Mouse (Mus musculus): Measurements from ENCODE around the gene Fam193b.

Gene Fam193b

DNA sequence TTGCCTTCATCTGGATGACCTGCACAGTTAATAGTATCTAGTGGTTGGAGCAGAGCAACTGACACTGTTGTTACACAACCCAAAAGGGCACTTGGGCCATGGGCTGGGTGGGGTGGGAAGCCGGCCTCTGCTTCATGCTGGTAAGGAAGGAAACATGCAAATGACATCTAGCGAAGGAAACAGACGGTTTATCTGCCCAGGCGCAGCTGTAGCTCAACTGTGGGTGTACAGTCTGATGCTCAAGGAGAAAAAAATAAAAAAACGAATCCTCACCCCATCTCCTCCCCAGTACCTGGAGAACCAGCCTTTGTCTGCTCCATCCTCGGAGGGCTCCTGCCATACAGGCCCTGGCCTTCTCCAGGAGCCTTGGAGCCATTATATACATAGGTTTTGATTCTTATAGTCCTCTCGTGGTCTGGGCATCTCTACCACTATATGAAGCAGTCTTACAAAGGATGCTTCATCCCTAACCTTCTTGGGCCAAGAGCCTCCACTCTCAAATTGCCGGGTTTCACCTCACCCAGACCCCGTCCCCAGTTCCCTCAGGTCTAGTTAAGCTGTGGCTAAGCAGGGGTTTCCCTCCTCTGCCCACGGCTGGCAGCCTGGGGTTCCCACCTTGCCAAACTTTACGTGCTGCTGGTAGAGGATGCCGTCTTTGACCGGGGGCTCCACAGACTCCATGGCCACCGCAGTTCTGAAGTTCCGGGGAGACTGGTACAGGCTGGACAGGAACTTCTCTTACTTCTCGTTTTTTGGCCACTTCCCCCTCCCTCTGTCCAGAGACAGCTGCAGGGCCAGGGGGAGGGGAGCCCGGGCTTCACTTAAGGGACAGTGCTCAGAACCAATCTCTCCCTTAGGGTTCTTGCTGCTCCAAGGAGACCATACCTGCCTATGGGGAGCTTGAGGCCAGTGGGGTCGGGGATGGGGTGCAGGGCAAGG lies 42.8 kb downstream of the Fam193b start:
- DNase-seq (ENCODE audit: low read depth, low spot score): no peak

DNA sequence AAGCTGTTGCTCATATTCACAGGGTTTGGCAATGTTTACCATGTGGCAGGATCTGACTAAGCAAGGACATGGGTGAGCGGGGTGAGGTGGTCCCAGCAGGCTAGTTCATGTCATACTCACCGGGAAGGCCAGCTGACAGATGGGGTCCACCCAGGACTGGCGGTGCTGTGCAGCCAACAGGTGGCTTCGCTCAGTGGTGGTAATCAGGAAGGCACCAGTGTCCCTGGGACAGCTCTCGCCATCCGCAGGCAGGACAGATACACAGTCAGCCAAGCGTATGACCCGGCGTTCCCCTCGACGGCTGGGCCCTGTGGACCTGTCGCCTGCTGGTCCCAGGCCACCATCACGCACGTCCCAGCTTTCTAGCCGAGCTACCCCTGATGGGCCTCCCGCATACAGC lies 43.7 kb downstream of the Fam193b start:
- no peak for DNase-seq (ENCODE audit: low read depth, low spot score)

DNA sequence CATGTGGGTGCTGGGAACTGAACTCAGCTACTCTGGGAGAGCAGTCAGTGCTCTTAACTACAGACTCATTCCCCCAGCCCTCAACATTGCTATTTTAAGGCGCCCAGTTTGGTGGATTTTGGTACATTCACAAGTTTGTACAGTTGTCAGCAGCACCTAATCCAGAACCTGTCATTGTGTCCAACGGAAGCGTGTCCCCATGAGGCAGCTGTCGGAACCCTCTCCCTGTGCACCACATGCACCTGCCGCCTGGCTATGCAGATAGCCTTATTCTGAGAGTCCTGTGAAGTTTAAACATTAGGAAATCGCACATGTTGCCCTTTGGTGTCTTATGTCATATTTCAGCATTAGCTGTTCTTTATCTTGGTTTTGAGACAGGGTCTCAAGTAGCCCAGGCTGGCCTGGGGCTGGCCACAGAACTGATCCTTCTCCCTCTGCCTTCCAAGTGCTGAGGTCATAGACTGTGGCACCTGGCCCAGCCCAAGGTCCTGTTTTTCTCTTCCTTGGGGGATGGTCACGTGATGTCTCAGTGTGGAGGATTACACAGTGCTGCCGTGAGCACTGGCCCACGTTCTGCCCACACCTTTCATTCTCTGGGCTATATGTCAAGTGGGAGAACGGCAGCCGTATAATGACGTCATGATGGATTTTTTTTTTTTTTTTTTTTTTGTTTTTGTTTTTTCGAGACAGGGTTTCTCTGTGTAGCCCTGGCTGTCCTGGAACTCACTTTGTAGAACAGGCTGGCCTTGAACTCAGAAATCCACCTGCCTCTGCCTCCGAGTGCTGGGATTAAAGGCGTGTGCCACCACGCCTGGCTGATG lies 45.0 kb downstream of the Fam193b start:
- no peak for DNase-seq (ENCODE audit: low read depth, low spot score)

DNA sequence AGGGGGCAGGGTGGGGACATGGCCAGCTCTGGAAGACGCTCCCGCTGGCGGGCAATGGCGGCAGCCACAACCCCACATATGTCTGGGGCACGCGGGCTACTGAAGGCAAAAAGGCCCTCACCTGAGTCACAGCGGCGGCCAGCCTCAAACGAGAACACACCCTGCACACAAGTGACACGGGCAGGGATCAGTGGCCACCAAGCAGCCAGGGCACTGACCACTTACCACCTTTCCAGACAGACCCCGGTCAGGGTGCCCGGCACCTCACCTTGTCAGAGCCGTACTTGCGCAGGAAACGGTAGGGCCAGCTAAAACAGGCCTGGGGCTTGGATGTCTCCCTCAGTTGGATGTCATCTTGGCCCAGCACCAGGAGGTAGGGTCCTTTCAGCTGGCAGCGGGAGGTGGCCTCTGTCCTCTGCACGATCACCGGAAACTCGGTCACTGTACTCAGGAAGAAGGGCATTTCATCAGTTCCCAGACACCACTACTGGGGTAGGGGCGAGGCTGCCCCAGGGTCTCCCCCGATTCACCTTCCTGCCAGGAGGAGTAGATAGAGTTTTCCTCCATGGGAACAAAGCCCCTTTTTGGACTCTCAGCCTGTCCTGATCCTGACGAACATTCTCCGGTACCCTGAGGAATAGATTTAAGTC lies 46.8 kb downstream of the Fam193b start:
- DNase-seq (ENCODE audit: low read depth, low spot score): no peak

DNA sequence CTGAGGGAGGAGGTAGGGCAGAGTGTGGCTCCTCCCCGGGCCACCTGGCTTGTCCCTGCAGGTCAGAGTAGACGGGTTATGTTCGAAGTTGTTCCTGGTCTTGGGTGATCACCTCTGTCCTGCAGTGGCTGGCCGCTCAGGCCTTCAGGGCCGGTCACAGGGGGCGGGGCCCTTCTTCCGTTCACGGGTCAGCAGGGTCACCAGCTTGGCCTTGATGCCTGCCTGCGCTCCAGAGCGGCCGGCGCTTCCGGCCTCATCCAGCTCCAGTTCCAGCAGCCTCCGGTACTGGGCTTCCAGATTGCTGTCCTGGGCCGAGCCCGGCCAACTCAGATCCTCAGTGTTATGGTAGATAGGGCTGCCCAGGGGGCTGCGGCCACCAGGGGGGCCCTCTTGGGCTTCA lies 47.6 kb downstream of the Fam193b start:
- DNase-seq (ENCODE audit: low read depth, low spot score): no peak

GRCm38 (mm10) chr13:55522730-55523129 lies 48.2 kb downstream of the Fam193b start:
- no peak for DNase-seq (ENCODE audit: low read depth, low spot score)

DNA sequence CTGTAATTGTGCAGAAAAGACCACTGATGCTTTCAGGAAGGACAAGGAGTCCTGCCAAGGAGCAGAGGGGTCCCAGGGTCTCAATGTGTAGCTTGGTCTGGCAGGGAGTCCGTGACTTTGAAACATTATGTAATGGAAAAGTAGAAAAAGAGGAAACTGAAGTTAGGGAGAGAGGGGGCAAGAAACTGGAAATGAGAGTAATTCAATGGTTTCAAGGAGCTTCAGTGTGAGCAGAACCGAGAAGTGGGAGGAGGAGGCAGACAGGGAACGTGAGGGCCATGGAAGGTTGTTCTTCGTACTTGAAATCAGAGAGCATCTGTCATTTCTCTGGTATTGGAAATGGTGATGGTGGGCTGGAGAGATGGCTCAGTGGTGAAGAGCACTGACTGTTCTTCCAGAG lies 51.3 kb downstream of the Fam193b start:
- DNase-seq (ENCODE audit: low read depth, low spot score): no peak

DNA sequence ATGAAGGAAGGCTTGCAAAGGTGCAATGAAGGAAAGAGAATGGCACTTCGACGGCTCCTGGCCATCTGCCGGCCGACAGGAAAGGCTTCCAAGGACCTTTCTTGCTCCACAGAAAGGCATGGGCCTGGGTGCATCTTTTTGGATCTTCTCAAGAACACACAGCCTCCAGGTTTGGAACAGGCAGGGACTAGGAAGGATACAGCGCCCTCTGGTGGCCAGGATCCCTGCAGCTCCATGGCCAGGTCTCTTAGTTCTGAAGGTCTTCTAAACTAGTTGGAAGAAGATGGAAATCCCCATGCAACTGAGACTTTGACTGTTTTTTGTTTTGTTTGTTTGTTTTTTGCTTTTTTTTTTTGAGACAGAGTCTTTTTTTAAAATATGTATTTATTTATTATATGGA lies 54.0 kb downstream of the Fam193b start:
- peak; percentile 60 for DNase-seq (ENCODE audit: low read depth, low spot score)

- DNase-seq (ENCODE audit: low read depth, low spot score): no peak
Measured at GRCm38 (mm10) chr13:55513828-55514227, 57.1 kb downstream of the Fam193b start.

- peak; percentile 74 for DNase-seq (ENCODE audit: low read depth, low spot score)
Measured at GRCm38 (mm10) chr13:55513111-55513748, 57.7 kb downstream of the Fam193b start, which contains the start of gene Pdlim7. Gene Pdlim7 (minus strand): TSS chr13:55513676.

- DNase-seq (ENCODE audit: low read depth, low spot score): no peak
Measured at GRCm38 (mm10) chr13:55512379-55513031, 58.4 kb downstream of the Fam193b start.

GRCm38 (mm10) chr13:55511492-55511861 lies 59.4 kb downstream of the Fam193b start:
- no peak for DNase-seq (ENCODE audit: low read depth, low spot score)

DNA sequence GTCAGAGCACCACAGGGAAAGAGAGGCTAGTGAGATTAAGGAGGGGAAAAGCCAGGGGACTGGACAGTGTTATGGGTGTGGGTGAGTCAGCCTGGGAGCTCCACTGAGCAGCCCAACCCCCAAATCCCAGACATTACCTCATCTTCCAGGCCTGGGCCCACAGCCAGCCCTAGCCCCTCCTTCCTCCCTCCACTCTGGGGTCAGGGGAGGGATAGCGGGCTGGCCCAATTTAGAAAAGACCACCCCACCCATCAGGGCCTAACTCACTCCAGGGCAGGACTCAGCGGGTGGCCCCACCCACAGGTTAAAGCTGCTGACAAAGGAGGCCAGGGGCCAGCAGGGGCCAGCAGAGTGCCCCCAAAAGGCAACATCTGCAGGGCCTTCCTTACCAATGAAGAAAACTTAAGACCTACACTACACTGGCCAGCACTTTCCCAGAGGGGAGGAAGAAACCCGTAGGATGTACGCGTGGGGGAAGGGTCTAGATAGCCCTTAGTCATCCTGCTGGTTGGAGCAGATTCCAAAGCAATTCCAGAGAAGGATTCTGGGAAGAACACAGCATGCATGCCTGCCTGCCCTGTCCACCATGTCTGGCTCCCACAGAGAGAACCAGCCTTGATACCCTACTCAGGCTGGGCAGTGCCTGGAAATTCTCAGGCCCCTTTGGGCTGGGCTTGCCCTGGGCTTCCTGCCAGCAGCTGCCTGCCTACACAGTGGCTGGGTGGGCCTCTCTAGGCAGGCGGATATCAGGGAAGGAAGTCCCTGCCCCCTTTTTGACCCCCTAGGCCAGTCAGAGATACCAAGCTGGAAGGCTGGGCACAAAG lies 60.0 kb downstream of the Fam193b start:
- DNase-seq (ENCODE audit: low read depth, low spot score): no peak

DNA sequence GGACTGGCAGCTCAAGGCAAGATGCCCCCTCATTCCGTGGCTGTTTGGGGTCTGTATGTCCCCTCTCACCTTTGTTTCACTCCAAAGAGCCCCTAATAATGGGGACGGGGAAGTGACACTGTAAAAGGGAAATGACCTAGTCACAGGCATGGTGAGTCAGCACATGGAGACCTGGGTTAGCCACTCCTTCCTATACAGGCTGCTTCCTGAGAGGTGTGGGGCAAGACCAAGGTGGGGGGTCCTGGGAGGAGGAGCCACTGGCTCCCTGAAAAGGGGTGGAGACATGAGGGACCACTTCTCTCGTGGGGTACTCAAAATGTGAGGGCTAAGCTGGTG lies 60.6 kb downstream of the Fam193b start:
- DNase-seq (ENCODE audit: low read depth, low spot score): no peak

DNA sequence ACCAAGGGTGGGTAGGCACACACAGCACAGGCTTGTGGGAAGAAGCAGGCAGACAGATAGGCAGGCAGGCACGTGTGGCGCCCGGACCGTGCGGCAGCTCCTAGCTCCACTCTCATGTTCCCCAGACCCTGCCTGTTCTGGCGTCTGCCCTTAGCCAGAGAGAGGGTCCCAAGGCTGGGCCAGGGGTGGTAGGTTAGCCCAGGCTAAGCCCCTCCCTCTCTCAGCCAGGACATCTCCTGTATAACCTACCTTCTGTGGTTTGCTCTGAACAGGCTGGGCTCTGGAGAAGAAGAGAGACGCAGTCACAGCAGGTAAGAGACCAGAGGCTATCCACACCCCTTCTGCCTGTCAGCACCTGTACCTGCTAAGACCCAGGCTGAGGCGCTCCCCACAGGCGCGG lies 62.4 kb downstream of the Fam193b start:
- no peak for DNase-seq (ENCODE audit: low read depth, low spot score)

DNA sequence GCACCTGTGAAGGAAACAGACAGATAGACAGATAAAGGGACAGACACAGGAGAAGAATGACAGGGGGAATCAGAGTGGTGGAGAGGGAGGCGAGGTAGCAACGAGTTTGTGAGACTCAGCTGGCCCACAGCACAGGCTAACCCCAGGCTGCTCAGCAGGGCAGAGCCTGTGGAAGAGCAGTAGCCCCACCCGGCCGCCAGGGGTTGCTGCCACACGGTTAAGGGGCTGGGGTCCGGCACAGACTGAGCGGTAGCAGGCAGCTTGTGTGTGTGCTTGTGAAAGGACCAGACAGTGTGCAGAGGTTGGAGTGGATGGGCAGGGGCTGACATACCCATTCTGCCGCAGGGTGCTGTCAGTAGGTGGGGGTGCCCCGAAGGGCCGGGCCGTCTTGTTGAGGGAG lies 63.0 kb downstream of the Fam193b start:
- peak; percentile 56 for DNase-seq (ENCODE audit: low read depth, low spot score)

- DNase-seq (ENCODE audit: low read depth, low spot score): no peak
Measured at GRCm38 (mm10) chr13:55506697-55507096, 64.2 kb downstream of the Fam193b start.

DNA sequence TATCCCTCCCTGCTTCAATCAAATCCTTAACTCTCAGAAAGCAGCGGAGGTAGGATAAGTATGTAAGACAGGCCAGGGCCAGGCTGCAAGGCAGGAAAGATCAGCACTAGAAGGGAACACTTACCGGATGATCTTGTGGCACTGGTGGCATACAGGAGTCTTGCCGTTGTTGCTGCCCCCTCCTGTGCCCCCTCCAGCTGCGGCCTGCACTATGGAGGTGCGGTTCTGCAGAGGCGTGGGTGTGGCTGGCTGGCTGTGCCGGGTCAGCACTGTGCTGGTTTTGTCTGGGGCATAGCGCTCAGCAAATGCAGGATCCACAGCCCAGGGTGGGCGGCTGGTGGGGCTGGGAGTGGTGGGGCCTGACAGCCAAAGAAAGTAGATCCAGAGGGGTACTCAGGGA lies 65.1 kb downstream of the Fam193b start:
- DNase-seq (ENCODE audit: low read depth, low spot score): no peak

DNA sequence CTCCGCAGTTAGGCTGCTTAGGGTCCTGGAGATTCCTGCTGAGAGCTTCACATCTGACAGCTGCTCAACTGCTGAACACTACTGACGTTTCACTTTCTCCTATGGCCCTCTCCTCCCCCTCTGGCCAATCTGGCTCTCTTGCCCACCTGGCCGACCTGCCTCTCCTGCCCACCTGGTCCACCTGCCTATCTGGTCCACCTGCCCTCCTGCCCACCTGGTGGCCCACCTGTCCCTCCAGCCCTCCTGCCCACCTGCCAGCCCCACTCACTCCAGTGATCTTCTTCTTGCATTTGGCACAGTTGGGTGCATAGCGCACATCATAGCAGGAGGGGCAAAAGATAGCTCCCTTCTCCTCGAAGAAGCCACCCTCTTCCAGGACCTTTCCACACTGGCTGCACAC lies 66.5 kb downstream of the Fam193b start:
- DNase-seq (ENCODE audit: low read depth, low spot score): no peak

DNA sequence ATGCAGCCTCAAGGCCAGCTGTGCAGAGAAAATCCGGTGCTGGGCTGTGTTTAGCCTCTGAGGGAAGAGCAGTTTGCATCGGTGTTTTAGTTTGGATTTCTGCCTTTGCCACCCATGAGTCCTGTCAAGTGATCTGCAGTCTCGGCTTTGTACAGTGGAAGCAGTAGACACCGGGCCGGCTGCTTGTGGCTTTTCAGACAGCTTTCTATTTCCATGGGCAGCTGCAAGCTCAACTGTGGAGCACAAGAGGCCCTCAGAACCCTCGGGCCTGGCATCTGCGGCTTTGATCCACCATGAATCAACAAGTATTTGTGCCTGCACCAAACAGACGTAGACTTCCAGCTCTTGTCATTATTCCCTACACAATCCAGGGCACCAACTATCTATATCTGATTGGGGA lies 68.5 kb downstream of the Fam193b start:
- DNase-seq (ENCODE audit: low read depth, low spot score): no peak
